Mouse (Mus musculus): ENCODE measurements at regions not wholly inside any gene's neighbourhood (a gene's known extent, or its start where the extent isn't known, plus 50 kb on each side); places are given as distances from the start of the nearest gene placed in this dataset.

DNA sequence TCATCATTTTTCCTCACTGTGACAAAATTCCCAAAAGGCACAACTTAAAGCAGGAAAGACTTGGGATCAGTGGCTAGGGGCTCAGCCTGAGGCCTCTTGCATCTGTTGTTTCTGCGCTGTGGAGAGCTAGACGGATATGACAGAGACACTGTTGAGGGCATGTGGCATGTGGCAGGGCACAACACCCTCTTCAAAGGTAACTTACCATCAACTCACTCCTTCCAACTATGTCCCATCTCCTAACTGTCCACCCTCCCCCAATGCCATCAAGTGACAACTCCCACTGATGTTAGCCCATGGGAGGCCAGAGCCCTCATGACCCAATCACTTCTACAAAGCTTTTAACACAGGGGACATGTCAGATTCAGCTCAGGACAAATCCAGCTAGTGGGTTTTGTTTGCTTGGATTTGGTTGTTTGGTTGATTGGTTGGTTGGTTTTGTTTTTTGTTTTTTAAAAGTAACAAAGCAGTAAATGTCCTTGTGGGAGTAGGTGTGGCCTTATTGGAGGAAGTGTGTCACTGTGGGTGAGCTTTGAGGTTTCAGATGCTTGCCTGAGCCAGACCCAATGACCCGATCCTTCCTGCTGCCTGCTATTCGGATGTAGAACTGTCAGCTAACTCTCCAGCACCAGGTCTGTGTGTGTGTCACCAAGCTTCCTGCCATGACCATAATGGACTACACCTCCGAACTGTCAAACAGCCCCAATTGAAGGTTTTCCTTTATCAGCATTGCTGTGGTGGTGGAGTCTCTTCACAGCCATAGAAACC lies 53.2 kb upstream of the Lef1 start:
- DNase-seq (ENCODE audit: low spot score), result no peak

DNA sequence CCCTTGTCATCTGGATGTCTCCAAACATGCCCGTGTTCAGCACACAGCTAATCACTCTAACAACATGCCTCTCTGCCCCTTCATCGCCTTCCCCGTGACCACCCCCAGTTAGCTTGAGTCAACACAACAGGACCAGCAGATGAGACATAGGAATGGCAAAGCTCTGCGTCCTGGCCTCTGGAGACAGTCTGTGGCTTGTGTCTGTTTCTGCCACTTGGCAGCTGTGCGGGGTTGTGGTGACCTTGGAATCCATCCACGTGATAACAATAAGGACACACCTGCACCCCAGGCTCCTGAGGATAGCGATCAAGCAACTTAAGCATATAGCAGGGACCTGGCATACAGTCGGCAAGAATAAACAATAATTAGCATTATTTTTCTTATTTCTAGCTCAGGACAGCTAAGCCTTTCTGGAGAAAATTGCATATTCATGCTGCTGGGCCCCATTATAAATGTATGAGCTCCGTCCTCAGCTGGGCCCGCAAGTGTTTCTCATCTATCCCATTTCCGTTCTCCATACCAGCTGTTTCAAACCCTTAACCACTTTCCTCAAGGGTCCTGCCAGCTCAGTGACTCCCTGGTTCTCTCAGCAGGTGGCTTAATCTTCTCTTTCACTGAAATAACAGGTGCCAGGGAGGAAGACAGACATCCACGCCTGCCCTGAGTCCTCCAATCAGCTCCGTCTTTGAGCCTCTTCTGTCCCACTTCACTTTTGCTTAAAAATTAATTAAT lies 55.9 kb upstream of the Lef1 start:
- DNase-seq (ENCODE audit: low spot score), result no peak

DNA sequence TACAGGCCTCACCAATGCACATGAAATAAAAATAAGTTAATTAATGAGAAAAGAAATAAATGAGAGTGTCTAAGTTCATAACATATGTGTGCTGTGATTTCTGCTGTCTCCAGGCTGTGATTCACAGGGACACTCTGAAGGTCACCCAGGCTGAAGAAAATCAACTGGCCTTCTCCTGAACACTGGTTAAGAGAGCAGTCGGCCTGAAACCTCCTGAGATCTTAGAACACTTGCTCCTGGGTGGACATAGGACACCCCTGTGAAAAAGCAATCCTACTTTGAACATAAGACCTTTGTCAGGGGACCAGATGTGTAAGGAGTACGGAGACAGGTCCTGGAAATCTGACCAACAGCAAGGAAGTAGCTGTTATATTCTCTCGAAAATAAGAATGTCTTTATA lies 62.6 kb upstream of the Lef1 start:
- DNase-seq (ENCODE audit: low spot score), result no peak

DNA sequence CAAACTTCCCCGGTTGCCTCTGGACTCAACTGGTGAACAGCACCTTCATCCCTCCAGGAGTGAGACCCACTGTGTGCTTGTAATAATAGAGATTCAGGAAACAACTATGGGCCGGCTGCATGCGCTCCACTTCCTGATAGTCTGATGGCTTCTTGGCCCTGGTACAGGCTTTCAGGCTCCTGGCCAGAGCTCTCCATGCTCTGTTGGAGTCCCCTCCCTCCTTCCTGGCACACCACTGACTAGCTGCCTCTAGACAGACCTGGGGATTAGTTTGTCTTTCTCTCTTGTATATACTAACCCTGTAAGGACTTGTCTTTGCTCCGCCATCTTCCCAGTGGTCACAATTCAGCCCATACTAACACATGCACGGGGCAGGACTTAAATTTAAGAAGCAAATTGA lies 63.9 kb upstream of the Lef1 start:
- DNase-seq (ENCODE audit: low spot score), result no peak

DNA sequence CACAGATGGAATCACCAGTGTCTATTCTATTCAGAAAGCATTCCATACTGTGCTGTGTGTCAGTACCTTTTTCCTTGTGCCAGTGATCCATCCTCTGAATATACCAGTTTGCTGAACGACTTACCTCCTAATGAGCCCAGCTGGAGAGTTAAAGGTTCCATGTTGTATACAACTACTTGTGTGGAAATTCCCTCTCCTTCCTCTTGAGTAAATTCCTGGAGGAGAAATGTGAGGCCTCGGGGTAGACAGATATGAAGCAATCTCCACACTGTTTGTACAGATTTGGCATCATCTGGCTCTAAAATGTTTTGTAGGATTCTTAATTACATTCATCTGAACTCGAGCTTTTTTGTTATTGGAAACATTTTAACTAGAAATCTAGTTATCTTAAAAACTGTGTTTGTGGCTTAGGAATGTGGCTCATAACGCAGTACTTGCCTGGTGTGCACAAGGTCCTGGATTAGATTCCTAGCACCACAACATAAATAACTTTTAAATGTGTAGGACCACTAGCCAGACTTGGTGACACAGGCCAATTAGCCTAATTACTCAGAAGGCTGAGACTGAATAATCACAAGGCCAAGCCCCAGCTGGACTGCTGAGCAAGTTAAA lies 70.0 kb upstream of the Lef1 start:
- DNase-seq (ENCODE audit: low spot score), result no peak

DNA sequence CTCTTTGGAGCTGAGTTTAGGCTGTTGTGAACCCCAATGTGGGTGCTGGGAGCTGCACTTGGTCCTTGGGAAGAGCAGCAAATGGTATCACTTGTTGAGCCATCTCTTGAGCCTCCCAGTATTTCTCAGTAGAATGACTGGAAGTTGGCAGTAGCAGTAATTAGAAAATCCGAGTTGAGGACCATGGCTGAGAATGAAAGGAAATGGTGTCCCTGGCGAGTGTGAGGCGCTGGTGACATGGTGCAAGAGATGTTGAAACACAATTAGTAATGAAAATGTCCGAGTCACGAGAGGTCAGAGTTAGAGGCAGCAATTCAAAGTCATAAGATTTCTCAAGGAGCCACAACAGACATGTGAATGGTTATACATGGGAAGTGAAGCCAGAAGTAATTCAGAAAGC lies 73.2 kb upstream of the Lef1 start:
- DNase-seq (ENCODE audit: low spot score), result no peak

DNA sequence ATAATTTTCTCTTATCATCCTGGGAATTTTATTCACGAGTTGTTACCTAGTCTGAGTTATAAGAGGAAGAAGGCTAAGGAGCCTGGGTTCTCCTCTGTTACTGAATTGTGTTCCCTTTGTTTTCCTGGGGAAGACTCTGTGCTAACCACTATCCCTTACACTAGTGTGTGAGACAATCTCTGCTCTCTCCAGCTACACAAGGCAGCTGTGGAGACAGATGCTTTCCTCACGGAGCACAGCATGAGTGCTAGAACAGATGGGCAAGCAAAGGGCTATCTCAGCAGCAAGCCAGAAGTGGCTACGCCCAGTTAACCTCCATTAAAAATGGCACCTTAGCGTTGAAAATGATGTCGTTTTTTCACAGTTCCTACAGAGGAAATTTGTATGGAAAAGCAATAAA lies 75.5 kb upstream of the Lef1 start:
- DNase-seq (ENCODE audit: low spot score), result no peak

DNA sequence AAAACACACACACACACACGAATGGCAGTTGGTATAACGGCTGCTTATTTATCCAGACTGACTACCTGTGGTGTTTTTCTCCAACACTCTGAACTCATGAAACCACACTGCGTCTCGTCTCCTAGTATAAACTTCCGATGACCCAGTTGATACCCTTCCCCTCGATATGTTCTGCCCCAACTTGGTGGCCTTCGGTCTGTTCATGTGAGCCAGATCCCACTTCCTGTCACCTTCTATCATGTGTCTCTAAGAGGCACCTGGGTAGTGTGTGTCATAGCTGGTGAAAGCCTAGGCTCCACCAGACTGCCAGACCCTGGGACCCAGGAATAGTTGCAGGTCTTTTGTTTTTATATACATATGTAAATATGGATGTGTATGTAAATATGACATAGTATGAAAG lies 83.9 kb upstream of the Lef1 start:
- no peak for DNase-seq (ENCODE audit: low spot score)

DNA sequence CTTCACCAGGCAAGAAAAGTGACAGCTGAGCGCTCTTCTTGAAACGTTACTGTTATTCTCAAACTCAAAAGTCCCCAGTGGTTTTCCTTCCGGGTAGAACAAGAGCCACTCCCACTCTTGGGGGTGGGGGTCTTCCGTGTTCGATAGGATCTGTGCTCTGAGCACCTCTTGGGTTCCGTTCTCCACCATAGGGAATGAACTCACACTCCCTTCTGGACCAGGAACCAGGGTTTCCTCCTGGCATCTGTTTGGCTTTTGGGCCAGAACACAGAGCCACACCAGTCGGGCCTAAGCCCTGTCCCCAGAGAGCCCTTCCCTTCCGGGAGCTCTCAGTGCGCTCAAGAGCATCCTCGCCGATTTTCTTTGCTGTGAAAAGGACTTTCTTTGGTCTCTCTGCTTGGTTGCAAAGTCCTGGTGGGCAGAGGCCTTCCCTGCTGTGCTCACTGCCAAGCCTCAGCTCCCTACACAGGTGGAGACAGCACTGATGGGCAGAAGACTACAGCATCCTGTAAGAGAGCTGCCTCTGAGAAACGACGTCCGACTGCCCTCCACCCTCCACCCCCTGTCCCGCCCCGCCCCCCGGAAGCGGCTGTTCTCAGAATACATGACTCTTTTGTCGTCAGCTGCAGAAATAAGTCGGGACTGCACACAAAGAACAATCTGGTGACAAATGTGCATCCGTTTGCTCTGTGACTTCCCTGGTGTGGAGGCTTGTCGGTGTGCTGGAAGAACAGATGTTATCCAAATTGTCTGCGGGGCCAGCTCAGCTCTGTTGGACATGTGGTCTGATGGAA lies 90.9 kb upstream of the Lef1 start:
- DNase-seq (ENCODE audit: low spot score), result peak; percentile 32

DNA sequence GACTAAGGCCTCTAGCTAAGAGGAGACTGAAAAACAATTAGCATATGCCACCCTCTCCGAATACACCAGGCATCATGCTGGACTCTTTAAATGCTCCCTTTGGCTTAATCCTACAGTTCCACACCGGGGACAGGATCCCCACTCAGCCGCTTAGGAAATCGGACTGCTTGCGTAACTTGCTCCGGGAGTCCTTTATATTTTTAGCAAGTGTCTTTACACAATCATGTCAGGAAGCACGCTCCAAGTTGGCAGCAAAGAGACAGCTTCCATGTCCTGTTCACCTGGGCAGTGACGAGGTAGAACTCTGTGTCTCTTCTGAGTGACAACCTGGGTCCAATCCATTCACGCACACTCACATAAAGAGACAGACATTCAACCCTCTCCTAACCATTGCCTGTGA lies 92.4 kb upstream of the Lef1 start:
- no peak for DNase-seq (ENCODE audit: low spot score)

DNA sequence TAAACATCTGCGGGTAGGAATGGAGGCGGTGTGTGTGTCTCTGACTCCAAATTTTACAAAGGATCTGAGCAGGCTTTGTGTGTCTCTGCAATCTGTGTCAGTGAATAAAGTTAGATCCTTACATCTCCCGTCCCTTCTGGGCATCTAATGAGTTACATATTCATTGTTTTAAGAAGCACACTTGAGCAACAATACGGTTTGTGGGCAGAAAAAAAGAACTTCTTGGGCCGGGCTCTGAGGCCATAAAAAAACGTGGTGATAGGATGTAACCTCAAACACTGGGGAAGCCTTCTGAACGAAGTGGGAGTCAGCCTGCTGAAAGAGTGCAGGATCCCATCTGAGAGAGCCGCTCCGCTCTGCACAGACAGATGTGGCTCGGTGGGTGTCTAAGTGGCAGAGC lies 94.2 kb upstream of the Lef1 start:
- no peak for DNase-seq (ENCODE audit: low spot score)

DNA sequence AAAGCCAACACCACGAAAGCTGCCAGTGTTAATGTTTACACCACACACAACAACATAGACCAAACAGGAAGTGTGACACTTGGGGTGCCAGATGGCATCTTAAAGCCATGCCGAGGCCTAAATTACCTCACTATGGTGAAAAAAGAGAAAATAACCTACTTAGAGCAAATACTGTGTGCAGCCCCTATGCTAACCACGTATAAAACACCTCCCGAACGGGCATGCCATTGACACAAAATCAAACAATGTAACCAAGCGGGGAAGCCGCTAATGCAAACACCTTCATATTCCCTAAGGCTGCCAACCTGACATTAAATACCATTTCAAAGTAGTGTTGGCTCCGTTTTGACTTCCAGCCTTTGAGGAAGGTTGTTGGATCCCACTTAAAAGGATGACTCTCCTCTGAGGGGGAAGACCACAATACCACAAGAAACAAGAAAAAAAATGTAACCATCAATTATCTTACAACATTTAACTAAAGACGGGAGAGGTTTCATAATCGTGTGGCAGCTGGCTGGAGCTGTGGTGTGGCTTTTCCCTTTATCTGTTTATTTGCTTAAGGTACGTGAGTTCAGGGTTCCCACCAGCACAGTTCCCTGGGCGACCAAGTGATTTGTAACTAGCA lies 96.1 kb upstream of the Lef1 start:
- DNase-seq (ENCODE audit: low spot score), result no peak

DNA sequence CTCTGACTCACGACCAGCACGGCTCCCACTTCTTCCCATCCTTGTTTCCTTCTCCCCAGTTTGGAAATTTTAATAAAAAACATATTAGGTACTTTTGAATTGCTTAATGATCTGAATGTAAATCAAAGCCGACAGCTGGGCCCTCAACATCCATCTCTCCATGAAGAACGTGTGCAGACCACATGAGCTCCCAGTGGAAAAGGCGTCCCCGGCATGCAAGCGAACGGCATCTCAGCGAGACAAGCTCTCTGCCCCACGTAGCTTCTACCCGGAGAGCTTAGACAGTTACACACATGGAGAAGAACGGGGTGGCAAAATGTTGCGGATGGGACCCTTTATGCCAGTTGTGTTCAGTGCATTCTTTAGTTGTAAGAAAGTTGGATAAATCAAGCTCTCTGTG lies 109.6 kb upstream of the Lef1 start:
- peak; percentile 24 for DNase-seq (ENCODE audit: low spot score)

DNA sequence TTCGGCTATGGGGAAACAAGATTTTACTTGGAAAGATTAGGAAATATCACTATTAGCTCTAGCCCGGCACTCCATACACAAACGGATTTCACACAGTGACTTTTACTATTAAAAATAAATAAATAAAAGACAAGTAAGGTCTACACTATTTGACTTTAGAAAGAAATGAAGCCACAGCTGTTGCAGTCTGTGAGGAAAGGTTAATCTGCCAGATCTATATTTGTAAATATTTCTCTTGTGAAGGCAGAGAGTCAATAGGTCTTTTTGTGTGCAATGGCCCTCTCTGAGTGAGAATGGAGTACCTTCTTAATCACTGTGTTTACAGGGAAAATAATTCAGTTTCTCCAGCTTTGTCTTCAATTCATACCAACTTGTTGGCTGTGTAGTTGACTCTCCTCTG lies 110.0 kb upstream of the Lef1 start:
- no peak for DNase-seq (ENCODE audit: low spot score)

DNA sequence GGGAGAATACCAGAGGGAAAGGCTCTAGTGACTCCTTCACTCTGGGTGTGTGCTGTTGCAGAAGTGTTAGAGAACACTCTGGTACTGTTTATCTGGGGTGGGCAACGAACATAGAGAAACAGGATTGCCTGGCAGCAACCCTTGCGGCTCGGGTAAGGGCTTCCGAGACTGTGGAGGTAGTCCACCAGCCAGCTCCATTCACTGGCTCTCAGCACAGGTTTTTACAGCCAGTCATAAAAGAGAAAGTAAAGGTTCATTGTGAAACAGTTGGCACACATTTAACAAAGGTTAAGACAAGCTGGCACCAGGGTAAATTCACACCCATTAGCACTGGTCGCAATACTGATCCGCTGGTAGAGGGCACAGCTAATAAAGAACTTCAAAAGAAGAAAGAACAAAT lies 110.5 kb upstream of the Lef1 start:
- DNase-seq (ENCODE audit: low spot score), result no peak

DNA sequence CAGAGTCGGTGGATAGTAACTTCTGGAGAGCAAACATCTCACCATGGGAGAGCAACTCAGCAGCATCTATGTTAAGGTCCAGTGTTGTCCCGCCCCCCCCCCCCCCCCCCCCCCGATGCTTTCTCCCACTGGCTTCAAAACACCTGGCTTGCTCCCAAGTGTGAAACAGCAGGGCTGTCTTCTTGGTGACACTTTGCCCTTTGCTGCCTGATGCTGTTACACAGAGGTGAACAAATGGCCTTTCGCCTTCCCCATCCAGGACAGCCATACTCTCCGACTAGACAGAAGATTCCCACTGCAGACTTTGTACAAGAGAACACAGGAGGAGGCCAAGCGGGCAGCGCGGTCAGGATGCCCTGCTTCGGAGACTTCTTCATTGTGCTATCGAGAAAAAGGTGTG lies 111.8 kb upstream of the Lef1 start:
- DNase-seq (ENCODE audit: low spot score), result no peak

DNA sequence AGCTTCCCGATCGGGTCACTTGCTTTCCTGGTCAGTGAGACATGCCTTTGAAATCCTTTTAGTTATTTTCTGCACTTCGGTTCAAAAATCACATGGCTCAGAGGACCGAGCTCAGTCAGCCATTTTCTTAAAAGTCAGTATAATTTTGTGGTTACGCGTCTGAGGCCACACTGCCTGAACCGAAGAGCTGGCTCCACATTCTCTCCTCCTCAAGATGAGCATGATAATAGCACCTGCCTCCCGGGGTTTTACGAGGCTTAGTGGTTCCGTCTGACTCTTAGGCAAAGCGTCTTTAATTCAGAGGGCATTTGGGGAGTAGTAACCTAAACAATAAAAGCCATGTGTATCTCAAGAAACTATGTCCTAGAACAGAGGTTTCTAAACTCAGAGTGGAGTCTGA lies 113.5 kb upstream of the Lef1 start:
- DNase-seq (ENCODE audit: low spot score), result no peak

DNA sequence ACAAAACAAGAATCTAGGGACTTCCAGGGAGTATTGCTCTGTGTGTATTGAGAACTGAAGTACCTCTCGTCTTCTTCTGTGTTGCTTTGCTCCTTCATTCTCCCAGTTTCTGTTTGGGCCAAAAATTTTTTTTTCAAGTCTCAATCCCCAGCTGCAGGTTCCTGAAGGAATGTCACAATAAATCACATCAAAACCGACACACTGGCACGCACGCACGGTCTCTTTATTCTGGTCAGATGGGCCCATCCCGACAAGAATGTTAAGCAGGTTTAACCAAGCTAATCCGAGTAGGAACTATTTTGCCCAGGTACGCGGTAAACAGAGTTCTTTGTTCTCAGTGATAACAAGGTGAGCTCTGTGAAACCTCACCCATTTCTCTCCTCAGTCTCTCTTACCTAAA lies 118.3 kb upstream of the Lef1 start:
- DNase-seq (ENCODE audit: low spot score), result no peak

DNA sequence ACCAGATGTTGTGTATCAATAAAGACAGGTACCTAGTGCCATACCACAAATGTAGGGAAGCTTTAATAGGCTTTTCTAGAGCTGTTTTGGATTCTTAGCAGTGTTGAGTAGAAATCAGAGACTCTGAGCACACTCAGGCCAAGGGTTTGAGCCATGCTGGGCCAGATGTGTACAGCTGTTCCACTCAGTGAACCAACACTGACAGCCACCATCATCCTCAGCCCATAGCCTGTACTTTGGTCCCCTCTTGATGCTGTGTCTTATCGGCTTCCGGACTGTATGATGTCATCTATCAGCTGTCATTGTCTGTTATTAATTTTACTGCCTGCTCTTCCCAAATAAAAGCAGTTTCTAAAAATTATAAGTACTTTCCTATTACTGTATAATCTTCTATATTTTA lies 123.6 kb upstream of the Lef1 start:
- DNase-seq (ENCODE audit: low spot score), result no peak

DNA sequence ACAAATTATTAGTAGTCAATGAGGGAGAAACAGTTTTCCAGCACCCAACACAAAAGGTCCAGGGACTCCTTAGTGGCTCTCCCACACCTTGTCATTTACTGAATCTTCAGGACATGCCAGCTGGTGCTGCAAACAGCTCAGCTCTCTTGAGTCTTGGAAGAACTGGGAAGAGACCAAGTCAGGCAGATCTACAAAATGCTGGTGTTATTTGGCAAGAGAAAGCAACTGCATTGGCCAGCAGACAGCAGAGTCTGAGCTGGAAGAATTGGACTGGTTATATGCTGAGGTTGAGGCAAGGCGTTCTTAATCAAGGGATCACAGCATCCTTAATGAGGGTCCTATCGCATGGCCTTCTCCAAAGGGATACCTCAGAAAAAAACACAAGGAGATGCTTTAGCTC lies 124.2 kb upstream of the Lef1 start:
- DNase-seq (ENCODE audit: low spot score), result no peak

DNA sequence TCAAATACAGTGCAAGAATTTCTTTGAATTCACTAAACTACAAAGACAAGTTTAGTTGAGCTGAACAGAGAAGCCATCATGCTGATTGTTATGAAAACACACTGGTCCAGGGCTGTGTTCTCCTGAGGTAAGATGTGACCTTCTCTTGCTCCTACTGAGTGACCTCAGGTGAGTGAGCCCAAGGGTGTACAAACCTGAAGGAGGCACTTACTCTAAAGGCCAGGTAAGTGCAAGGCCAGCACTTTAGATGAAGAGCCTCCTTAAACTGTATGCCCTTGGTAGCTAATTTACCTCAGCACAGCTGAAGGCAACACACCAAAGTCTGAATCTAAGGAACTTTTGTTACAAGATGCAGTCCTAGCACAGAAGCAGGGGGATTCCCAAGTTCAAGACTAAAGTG lies 128.7 kb upstream of the Lef1 start:
- DNase-seq (ENCODE audit: low spot score), result no peak

DNA sequence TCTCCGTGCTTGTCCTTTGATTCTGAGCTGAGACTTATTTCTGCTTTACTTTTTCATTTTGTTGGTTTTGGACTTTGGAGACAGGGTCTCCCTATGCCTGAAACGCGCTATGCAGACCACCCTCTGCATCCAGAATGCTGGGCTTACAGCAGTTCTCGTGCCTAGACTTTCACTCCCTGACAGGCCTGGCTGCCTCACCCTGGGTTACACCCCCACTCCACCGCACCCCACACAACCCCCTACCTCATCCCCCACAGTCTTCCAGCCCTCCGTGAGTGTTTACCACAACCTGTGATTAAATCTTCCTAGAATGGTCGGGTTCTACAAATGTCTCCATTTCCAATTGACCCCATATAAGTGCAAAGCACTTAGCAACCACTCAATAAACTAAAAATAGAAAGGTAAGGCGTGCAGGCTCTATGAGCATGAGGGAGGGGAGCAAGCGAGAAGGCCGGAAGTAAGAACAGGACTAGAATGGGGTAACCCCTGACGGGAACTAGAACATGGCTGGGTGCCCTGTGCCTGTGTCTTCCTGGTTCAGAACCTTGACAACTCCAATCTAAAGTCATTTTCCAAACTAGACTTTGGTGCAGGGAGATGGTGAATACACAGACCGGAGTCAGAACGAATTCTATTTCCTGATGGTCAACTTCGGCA lies 131.2 kb upstream of the Lef1 start:
- no peak for DNase-seq (ENCODE audit: low spot score)

Measured in testis, postnatal 14 days (tissue).